Mouse (Mus musculus) monocyte, adult 5-6 weeks (primary cell): Measurements from ENCODE around the gene Zbtb25. TPM values are rescaled to one million over a fixed set of nuclear protein-coding genes. Genes with fewer than 3 reads are reported as not detected.
A peak's percentile ranks its signal among the peaks of the same experiment; 100 is the strongest.

Source experiments
- ATAC-seq: fragments of 153-309, 156-312 bp; replicated peaks from 2 replicates; pipeline ENCODE4 v1.8.0; 2017; ENCODE audit warnings: mild to moderate bottlenecking; ENCODE audit not compliant: low TSS enrichment, insufficient number of reproducible peaks, severe bottlenecking, poor library complexity, low FRiP score
- total RNA-seq: library from RNA; stranded (forward); fragments of 200-1000, 200-491, 200-594 nt; gene quantifications from 3 replicates; pipeline ENCODE4 v1.2.3, GENCODE M21; 2017

Zbtb25 gene
- 6.7 to 16.7 TPM (median 15.7 TPM) in 3 replicates for total RNA-seq

DNA sequence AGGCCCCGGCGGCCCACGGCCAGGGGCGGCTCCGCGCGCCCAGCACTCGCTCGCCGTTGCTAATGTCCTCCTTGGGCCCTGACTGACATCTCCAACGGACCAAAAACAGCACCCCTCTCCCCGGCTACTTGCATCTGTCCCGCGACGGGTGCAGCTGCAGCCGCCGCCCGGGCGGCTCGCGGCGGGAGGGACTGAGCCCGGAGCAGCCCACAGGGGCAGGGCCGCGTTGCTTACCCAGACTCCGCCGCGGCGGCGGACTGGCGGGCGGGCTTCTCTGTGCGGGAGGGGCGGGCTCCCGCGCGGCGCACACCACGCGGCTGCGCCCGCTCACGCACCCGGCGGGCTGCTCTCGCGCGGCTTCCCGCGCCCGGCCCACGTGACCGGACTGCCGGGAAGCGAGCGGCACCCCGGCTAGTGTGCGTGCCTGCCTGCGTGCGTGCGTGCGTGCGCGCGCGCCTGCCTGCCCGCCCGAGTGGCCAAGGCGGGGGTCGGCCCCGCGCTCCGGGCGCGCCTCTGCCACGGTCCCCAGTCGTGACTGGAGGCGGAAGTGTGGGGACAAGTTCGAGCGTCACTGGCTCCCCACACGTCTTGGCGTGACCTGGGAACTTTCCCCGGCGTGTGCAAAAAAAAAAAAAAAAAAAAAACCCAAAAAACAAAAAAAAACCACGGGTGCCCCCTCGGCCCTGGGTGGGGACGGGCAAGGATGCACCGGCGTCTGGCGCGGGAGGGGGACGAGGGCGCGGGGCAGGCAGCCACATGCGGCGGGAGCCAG is at the start of gene Zbtb25:
TSS of gene Zbtb25 (minus strand) at position 397 of the 772 bp plus-strand sequence.
- ATAC-seq: peak; percentile 28; the same call in 1 of the 2 replicates

DNA sequence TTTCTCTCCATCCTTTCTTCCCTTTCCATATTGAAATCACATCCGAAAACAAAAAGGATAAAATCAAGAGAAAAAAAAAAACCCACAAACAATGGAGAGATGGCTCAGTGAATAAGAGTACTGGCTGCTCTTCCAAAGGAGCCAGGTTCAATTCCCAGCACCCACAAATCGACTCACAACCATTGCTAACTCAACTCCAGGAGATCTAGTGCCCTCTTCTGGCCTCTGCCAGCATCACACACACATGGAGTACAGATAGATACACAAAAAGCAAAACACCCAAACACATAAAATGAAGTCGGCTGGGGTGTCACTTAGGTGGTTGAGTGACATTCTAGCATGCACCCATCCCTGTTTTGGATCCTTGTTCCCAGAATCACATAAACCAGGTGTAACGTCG is 48.9 kb upstream of the Zbtb25 start:
- no peak for ATAC-seq

DNA sequence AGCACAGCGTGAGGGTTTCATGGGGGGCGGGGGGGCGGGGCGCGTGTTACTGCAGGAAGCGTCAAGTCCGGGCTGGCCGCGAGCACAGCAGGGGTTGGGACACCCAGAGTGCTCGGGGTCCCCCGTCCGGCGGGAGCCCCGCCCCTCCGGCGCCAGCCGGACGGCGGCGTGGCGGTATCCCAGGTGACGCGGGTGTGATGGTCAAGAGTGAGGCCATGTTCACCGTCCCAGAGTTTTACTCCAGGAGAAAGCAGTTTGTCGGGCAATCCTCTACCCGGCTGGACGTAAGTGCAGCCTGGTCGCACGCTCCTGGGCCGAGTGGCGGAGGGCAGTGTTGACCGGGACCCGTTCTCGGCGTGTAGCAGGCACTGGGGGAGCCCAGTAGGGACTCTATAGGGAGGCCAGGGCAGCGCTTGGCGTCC is 48.0 kb upstream of the Zbtb25 start, which contains the start of gene Ppp1r36:
TSS of gene Ppp1r36 (plus strand) at position 106 of the 422 bp plus-strand sequence.
- ATAC-seq: no peak

DNA sequence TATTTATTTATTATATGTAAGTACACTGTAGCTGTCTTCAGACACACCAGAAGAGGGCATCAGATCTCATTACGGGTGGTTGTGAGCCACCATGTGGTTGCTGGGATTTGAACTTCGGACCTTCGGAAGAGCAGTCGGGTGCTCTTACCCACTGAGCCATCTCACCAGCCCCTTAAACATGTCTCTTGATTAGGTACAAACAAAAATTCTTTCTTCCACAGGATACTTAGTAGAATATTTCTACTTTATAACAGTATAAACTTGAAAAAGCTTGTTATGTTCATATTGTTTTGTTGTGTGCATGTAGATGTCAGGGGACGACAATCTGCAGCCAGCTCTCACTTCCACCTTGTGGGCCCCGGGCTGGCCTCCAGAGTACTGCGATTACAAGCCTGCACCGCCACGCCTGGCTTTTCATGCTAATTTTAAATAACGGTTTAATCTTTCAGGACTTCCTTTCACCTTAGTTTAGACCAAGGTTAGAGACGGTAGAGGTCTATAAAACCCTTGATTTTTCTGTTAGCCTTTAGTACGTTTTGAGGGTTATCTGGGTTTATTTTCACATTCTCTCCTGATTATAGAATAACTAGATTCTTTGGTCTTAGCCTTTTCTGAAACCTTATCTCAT is 46.1 kb upstream of the Zbtb25 start:
- no peak for ATAC-seq

DNA sequence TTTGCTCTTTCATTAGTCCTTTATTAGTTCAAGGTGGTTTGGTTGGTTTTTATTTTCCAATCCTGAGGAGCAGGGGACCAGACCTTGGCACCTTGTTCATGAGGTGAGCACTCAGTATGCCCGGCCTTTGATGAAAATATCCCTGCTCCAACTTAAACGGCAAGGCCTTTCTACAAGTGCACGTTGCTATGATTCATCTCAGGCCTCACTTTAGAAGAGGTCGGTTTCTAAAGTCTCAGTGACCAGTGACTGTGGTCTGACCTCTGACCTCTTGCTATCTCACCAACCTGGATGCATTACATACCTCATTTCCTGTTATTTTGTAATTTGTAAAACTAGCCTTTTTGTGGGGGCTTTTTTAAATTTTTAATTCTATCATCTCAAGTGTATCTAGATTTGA is 39.8 kb upstream of the Zbtb25 start:
- no peak for ATAC-seq

DNA sequence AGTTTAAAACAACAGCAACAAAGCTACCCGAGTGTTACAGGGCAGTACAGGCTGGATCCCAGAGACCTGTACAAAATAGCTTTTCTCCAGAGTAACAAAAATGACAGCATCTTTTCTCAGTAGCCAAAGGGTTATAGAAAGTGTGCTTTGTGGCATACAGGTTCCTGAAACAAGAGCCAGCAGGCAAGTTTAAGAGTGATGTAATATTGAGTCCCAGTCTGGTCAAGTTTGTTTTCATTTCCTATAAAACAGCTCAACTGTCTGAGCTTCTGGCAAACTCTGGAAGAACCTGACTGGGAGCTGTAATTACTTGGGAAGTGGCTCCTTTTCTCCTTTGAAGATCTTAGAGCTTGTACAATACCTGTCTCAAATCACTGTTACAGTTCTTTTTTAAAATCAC is 37.8 kb upstream of the Zbtb25 start:
- no peak for ATAC-seq

DNA sequence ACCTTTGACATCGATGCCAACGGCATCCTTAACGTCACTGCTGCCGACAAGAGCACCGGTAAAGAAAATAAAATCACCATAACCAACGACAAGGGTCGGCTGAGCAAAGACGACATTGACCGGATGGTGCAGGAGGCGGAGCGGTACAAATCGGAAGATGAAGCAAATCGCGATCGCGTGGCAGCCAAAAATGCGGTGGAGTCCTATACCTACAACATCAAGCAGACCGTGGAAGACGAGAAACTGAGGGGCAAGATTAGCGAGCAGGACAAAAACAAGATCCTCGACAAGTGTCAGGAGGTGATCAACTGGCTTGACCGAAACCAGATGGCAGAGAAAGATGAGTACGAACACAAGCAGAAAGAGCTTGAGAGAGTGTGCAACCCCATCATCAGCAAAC is 36.6 kb upstream of the Zbtb25 start:
- no peak for ATAC-seq

DNA sequence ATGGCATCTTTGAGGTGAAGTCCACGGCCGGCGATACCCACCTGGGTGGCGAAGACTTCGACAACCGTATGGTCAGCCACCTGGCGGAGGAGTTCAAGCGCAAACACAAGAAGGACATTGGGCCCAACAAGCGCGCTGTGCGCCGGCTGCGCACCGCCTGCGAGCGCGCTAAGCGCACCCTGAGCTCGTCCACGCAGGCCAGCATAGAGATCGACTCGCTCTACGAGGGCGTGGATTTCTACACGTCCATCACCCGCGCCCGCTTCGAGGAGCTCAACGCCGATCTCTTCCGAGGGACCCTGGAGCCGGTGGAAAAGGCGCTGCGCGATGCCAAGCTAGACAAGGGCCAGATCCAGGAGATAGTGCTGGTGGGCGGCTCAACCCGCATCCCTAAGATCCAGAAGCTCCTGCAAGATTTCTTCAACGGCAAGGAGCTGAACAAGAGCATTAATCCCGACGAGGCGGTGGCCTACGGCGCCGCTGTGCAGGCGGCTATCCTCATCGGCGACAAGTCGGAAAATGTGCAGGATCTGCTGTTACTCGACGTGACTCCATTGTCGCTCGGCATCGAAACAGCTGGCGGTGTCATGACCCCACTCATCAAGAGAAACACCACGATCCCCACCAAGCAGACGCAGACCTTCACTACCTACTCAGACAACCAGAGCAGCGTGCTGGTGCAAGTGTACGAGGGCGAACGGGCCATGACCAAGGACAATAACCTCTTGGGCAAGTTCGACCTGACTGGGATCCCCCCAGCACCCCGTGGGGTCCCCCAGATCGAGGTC is 36.0 kb upstream of the Zbtb25 start:
- no peak for ATAC-seq

DNA sequence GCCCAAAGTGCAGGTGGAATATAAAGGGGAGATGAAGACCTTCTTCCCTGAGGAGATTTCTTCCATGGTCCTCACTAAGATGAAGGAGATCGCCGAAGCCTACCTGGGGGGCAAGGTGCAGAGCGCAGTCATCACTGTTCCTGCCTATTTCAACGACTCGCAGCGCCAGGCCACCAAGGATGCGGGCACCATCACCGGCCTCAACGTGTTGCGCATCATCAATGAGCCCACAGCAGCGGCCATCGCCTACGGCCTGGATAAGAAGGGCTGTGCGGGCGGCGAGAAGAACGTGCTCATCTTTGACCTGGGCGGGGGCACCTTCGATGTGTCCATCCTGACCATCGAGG is 35.4 kb upstream of the Zbtb25 start:
- no peak for ATAC-seq

DNA sequence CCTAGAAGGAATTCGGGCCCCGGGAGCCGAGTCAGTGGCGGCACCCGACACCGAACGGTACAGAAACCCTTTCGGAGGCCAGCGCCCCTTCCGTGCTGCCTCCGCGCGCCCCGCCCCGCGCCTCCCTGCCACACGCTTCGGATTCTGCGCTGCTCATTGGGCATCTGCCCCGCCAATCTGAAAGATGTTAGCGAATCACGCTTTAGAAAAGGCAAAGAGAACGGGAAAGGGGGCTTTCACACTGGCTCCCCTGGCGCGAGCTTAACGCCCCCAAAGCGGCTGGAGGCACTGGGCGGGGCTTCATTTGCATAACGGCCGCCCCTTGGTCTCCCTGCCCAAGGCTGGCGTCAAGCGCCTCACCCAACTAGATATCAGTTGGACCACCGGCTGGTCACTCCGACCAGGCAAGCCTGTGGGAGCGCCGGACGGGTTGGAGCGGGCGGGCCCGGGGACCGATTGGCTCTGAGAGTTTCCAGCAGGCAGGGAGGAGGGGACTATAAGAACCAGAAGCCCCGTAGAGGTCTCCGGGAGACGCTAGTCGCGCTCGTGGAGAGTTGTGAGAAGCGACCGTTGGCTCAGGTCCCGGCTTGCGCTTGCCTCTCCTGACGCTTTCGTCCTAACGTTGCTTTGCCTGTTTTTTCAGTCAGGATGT is 34.6 kb upstream of the Zbtb25 start, which contains the start of gene Hspa2:
TSS of gene Hspa2 (plus strand) at position 291 of the 652 bp plus-strand sequence.
- peak; percentile 89 for ATAC-seq

DNA sequence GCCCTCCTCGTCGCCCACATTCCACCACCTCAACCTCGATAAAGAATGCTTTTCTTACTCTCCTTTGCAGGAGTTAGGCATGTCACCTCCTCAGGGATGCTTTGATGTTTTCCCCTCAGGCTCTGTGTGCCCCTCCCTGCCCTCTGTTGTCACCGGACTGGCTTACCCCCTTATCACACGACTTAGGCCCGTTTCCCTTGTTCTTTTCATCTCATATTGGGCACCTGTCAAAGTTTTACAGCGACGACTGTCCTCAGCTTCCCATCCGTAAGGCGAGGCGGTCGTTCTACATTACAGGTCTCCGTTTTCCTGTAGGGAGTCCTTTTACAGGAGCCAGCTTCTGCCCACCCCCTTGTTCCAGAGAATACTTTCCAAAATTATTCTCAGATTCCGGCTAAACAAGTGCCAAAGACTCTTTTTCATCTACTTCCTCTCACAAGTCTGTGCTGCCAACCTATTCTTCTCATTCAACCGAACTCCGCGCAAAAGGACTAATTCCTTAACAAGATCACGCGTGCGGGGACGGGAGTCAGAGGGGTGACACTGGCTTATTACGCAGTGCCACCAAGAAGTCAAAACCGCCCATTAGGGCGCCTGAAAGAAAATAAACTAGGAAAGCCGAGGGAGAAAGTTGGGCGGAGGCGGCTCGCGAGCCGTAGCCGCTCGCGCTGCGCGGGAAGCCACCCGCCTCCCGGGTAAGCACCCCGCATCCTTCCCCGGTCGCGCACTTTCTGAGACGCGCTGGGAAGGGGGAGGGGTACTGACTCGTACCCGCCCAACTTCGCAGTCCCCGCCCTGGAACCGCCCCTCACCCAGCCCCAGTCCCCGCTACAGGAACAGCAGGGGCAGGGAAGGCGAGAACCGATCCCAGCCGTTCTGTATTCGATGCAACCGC is 33.8 kb upstream of the Zbtb25 start:
- peak; percentile 42 for ATAC-seq

DNA sequence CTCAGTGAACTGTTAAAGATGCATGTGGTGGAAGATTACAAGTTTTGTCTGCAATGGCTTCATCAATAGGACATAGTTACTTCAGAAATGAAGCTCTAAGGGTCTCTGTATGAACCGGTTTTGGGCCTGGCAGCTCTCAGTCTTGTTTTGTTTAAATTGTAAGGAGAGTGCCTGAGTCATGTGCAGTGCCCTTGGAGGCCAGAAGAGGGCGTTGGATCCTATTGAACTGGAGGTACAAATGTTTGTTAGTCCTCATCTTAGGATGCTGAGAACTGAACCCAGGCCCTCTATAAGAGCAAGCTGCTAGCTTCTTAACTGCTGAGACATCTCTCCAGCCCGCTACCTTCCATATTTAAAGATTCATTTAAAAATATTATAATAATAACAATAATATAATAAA is 32.3 kb upstream of the Zbtb25 start:
- no peak for ATAC-seq

DNA sequence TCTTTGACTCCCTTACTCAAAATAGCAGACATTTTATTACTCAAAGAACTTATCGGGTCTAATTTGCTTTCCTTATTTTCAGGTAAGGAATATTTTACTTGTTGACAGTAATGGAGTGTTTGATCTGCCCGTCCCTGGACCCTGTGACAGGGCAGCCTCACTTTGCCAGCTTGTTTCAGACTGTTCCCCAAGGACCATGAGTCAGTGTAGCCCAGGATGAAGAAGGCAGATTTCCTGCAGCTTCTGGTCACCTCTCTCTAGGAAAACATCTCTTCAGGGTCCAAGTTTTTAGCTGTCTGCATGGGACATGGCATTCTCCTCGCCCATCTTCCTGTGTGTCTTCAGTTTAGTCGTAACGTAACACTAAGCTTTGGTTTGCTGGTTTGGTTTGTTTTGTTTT is 27.9 kb upstream of the Zbtb25 start:
- ATAC-seq: no peak

DNA sequence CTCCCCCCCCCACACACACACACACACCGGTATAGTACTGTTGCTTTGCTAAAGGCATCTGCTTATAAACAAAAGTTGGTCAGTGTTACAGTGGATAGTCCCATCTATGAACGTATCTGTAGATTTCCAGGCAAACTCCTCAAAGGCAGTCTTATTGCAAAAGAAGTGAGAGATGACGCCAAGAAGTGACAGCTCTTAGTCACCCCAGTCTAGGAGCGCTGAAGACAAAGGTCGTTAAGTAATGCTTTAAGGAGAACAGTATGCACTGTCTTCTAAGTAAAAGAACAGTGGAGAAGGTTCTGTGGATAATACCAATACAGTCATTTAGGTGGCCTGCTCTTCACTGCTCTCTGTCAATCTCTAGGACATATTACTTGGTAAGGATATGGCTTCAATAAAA is 23.6 kb upstream of the Zbtb25 start:
- ATAC-seq: no peak

DNA sequence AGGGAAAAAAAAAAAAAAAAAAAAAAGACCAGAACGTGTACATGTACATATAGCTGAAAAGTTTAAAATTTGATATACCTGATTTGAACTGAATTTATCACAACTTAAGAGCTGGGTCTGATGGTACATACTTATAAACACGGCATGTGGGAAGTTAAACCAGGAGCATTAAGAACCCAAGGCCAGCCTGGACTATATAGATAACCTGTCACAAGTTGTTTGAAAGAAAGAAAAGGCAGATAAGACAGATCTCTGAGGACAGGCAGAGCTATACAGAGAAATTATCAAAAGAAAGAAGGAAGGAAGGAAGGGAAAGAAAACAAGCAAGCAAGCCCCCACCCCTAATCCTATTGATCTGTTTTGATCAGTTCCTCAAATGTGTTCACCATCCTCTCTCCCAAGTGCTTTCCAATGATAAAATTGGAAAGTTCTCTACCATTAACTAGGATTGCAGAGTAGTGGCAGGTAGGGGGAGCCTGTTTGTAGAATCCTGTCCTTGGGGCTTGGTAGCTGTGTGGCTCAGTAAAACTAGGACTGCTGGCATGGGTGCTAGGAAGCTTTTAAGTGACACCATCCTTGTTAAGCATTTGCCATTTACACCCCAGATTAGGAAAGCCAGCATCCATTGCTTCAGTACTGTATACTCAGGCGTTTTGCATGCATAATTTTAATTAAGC is 22.3 kb upstream of the Zbtb25 start:
- ATAC-seq: no peak

DNA sequence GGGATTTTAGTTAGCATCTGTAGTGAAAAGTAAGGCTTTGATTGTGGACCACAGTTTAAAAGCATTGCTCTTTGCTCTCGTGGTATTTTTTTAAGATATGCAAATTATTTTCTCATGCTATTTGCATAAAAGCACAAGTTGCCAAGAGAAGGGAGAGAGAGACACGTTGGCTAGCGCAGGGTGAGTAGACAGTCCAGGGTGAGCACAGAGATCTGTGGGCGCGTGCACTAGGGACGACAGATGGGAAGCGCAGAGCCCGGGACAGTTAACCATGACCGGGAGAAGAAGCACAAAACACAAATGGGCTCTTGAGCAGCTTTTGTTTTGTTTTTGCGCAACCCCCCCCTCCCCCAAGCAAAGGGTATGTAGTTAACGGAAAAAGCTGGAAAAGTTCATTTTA is 19.4 kb upstream of the Zbtb25 start:
- ATAC-seq: no peak

DNA sequence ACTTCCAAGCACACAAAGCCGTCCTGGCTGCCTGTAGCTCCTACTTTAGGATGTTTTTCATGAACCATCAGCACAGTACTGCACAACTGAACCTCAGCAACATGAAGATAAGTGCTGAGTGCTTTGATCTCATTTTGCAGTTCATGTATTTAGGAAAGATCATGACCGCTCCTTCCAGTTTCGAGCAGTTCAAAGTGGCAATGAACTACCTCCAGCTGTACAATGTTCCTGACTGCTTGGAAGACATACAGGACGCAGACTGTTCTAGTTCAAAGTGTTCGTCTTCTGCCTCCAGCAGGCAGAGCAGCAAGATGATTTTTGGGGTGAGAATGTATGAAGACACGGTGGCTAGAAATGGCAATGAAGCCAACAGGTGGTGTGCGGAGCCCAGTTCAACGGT is 15.9 kb upstream of the Zbtb25 start:
- no peak for ATAC-seq

DNA sequence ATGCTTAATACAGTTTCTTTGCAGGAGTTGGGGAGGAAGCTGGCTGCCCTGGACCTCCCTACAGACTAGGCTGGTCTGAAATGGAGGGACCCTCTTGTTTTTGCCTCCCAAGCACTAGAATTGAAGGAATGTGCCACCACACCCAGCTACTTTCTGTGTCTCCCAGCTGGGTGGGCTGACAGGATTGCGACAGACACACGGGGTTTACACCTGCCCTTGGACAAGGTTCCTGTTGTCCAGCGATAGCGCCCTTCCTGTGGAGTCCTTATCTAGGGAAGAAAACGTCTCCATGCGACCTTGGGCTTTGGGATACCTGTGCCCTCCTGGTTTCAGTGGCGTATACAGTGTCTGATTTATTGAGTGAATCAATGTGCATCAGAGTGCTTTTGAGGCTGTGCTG is 10.7 kb upstream of the Zbtb25 start:
- ATAC-seq: no peak
